Mouse (Mus musculus) embryo, embryonic 11 days (tissue): Measurements from ENCODE around the gene Lgals12.

Experiments
- DNase-seq: peaks from one replicate; pipeline ENCODE4 v3.0.0-alpha.2; 2015

Lgals12 gene

GRCm38 (mm10) chr19:7583101-7583500 lies 23.9 kb downstream of the Lgals12 start:
- no peak for DNase-seq

- DNase-seq: no peak
Observed at GRCm38 (mm10) chr19:7581042-7581441, 26.0 kb downstream of the Lgals12 start.

GRCm38 (mm10) chr19:7577710-7578109 lies 29.3 kb downstream of the Lgals12 start:
- DNase-seq: no peak

GRCm38 (mm10) chr19:7576180-7576579 lies 30.8 kb downstream of the Lgals12 start:
- DNase-seq: no peak

- DNase-seq: no peak
Observed at GRCm38 (mm10) chr19:7569650-7570049, 37.3 kb downstream of the Lgals12 start.

GRCm38 (mm10) chr19:7568364-7568763 lies 38.6 kb downstream of the Lgals12 start:
- peak; percentile 53 for DNase-seq

- DNase-seq: no peak
Observed at GRCm38 (mm10) chr19:7566826-7567225, 40.2 kb downstream of the Lgals12 start.

- no peak for DNase-seq
Observed at GRCm38 (mm10) chr19:7564457-7564856, 42.5 kb downstream of the Lgals12 start.

- no peak for DNase-seq
Observed at GRCm38 (mm10) chr19:7563676-7564075, 43.3 kb downstream of the Lgals12 start.

GRCm38 (mm10) chr19:7562601-7563129 lies 44.3 kb downstream of the Lgals12 start:
- no peak for DNase-seq

GRCm38 (mm10) chr19:7561456-7561855 lies 45.5 kb downstream of the Lgals12 start:
- no peak for DNase-seq

- DNase-seq: no peak
Observed at GRCm38 (mm10) chr19:7559986-7560385, 47.0 kb downstream of the Lgals12 start.

- DNase-seq: no peak
Observed at GRCm38 (mm10) chr19:7558675-7559074, 48.3 kb downstream of the Lgals12 start.

GRCm38 (mm10) chr19:7557844-7558243 lies 49.1 kb downstream of the Lgals12 start:
- DNase-seq: no peak

GRCm38 (mm10) chr19:7557328-7557822 lies 49.6 kb downstream of the Lgals12 start, which contains the start of gene Pla2g16:
Gene Pla2g16 (plus strand): TSS chr19:7557459.
- peak; percentile 84 for DNase-seq

GRCm38 (mm10) chr19:7556641-7557040 lies 50.4 kb downstream of the Lgals12 start:
- no peak for DNase-seq

- DNase-seq: no peak
Observed at GRCm38 (mm10) chr19:7554881-7555280, 52.1 kb downstream of the Lgals12 start.

GRCm38 (mm10) chr19:7553441-7553840 lies 53.6 kb downstream of the Lgals12 start:
- DNase-seq: no peak

GRCm38 (mm10) chr19:7552301-7552673 lies 54.7 kb downstream of the Lgals12 start:
- DNase-seq: no peak

GRCm38 (mm10) chr19:7551550-7552300 lies 55.3 kb downstream of the Lgals12 start:
- DNase-seq: no peak

- no peak for DNase-seq
Observed at GRCm38 (mm10) chr19:7548924-7549323, 58.1 kb downstream of the Lgals12 start.
